ENCODE assay signal across 22 mouse cellular contexts in genomic region chr1:72359462-72359861, GRCm38 (mm10).
"Had no signal": no experiment of that assay in that cellular context is flagged by ENCODE, and none has a peak within 500 bp of the region (broad histone marks: within the 10 kb centered on the region; RNA-seq: fewer than 3 reads in every experiment).

No protein-coding gene starts in this region.

- H3K4me2 ChIP-seq: heart, embryonic 12.5 days; hindbrain, embryonic 13.5 days; hindbrain, embryonic 15.5 days; limb, embryonic 13.5 days; limb, embryonic 15.5 days; liver, embryonic 12.5 days had no signal

- H3K9me3 ChIP-seq: heart, embryonic 10.5 days; heart, embryonic 12.5 days; hindbrain, embryonic 13.5 days; hindbrain, embryonic 15.5 days; limb, embryonic 13.5 days; limb, embryonic 15.5 days; liver, embryonic 12.5 days had no signal

- H3K4me1 ChIP-seq: hindbrain, embryonic 13.5 days; hindbrain, embryonic 15.5 days; limb, embryonic 13.5 days; limb, embryonic 15.5 days; liver, embryonic 12.5 days had no signal

- H3K27me3 ChIP-seq: heart, embryonic 12.5 days; hindbrain, embryonic 13.5 days; hindbrain, embryonic 15.5 days; limb, embryonic 13.5 days; limb, embryonic 15.5 days; liver, embryonic 12.5 days had no signal

- H3K9ac ChIP-seq: heart, embryonic 12.5 days; hindbrain, embryonic 13.5 days; hindbrain, embryonic 15.5 days; limb, embryonic 13.5 days; limb, embryonic 15.5 days; liver, embryonic 12.5 days; liver, embryonic 14.5 days had no signal

- ATAC-seq: hindbrain, postnatal 0 days; intestine, embryonic 16.5 days; liver, embryonic 12.5 days had no signal

- H3K4me3 ChIP-seq: heart, embryonic 10.5 days; heart, embryonic 12.5 days; hindbrain, embryonic 13.5 days; hindbrain, embryonic 15.5 days; layer of hippocampus, adult 2 months; left cerebral cortex, adult 2 months; limb, embryonic 13.5 days; limb, embryonic 15.5 days; liver, embryonic 12.5 days had no signal

- DNase-seq: gastrocnemius, postnatal 14 days; gastrocnemius, postnatal 36 days; heart, postnatal 10 days; heart, postnatal 4 days; kidney, adult 18-20 months; kidney, adult 8-10 months; kidney, postnatal 10 days; kidney, postnatal 25 days; kidney, postnatal 4 days; left cerebral cortex, postnatal 4 days had no signal

- H3K27ac ChIP-seq: heart, embryonic 10.5 days; hindbrain, embryonic 13.5 days; hindbrain, embryonic 15.5 days; hindbrain, postnatal 0 days; layer of hippocampus, adult 2 months; left cerebral cortex, adult 2 months; limb, embryonic 13.5 days; limb, embryonic 15.5 days; liver, embryonic 12.5 days; liver, embryonic 14.5 days had no signal
